Mouse (Mus musculus) mouse trophoblast stem cell (cell line): ENCODE results near the gene Gm20388.

Experiments used
- in situ Hi-C, 2 experiments: fragments of 300-500 bp; cut with MseI, MboI; formaldehyde crosslinking; loops; 2 replicates in 1 of 2; 3 replicates in 1 of 2; pipeline ENCODE4 v1.15.1; 2025

Gene Gm20388

DNA sequence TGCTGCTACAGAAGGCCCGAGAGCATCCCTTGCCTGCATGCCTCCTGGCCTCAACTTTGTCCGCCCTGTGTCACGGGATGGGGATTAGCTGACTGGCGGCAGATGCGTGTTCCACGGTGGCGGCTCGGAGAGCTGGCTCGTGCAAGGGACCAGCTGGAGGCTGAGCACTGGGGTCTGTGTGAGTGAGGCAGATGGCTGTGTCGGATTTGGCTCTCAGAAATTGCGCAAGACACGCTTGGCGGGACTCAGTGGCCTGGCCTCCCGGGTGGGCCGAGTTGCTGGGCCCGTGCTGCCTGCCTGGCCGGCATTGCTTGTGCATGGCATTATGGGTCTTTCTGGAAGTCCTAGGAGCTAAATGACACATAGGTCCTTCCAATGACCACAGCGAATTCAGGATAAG is 398.7 kb downstream of the Gm20388 start:
- in situ Hi-C loops = no loop called here

- in situ Hi-C loops = no loop called here
Measured at GRCm38 (mm10) chr8:120310063-120310462, 399.4 kb downstream of the Gm20388 start.

DNA sequence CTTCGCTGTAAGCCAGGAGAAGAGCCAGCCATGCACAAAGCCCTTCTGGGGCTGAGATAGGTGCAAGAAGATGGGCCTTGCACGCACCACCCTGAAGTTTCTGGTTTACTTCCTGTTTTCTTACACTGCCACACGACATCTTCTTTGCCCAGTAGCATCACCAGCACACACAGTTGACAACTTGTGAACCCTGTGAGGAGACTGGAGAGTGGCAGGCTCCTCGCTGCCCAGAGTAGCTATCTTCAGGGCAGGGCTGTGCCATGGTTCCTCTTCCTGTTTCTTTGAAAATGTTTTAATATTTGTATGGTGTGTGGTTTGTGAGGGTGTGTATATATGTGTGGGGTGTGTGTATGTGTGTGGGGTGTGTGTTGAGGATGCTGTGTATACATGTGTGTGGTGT is 401.8 kb downstream of the Gm20388 start:
- in situ Hi-C loops = no loop called here

GRCm38 (mm10) chr8:120313674-120314073 is 403.0 kb downstream of the Gm20388 start:
- in situ Hi-C loops = no loop called here

GRCm38 (mm10) chr8:120314932-120315331 is 404.3 kb downstream of the Gm20388 start:
- in situ Hi-C loops = no loop called here

DNA sequence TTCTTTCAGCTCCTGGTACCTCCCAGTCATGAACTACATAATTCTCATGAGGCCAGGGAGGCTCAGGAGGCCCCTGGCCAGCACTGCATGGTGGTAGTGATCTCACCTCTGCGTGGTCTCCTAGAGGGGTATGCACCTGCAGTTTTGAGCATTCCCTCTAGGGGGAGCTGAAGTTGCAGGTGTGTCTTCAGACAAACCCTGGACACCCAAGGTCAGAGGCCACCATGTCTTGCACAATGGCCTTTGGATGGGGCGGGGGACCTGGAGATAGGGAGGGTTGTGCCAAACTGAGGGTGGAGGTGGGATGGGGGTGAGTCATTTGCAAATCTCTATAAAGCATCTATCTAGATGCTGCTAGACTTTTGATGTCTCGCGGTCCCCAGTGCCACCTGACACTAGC is 405.0 kb downstream of the Gm20388 start:
- in situ Hi-C loops = no loop called here

GRCm38 (mm10) chr8:120316707-120317106 is 406.1 kb downstream of the Gm20388 start:
- in situ Hi-C loops = no loop called here

DNA sequence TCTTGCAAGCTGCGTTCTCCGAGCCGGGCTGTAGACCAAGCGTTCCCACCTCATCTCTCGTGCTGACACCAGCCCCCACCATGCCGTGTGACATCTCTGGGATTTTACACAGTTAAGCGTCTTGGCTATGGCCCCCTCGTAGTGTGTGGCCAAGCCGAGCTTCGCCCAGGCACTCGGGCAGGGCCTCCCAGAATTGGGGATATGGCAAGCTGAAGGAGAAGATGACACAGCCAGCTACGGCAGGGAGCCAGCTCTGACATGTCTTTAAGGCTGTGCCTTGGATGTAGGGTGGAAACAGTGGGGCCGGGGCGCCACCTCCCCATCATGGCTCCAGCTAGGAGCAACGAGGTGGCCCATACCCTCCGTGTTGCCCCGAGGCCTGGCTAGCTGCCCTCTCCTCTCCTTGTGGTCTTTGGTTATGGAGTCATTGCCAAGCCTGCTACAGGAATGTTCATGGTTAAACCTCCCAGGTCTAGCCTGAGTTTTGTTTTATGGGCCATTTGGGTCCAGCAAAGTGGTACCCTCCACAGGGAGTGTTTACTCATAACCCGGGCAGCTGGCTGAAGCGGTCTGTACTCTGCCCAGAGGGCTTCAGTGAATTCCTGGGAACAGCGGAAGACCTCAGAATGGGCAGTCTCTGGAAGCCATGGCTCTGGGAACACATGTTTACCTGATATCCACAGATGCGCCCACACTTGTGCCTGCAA is 406.6 kb downstream of the Gm20388 start:
- in situ Hi-C loops = no loop called here

DNA sequence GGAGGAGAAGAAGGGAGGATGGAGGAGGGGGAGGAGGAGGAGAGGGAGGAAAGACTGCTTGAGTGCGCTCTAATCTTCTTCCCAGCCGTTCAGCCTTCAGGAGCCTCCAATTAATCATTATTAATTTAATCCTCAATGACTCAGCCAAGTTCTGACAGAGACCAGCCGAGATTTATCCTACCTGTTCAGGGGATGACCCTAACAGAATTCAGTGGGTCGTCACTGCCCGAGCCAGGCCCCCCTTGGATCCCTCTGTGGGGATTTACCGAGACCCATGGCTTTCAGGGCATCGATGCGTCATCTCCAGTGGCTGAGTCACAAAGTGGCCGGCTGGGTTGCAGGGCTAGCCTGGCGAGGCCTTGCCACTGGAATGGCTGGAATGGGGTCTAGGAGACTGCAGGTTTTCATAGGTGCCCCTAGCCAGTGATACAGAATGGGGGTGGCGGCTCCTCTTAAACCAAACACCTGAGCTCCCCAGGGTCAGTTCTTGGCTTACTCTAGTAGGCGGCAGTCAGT is 407.9 kb downstream of the Gm20388 start:
- in situ Hi-C loops = no loop called here

GRCm38 (mm10) chr8:120319449-120319848 is 408.8 kb downstream of the Gm20388 start:
- in situ Hi-C loops = no loop called here

GRCm38 (mm10) chr8:120320146-120320545 is 409.5 kb downstream of the Gm20388 start:
- in situ Hi-C loops = no loop called here

DNA sequence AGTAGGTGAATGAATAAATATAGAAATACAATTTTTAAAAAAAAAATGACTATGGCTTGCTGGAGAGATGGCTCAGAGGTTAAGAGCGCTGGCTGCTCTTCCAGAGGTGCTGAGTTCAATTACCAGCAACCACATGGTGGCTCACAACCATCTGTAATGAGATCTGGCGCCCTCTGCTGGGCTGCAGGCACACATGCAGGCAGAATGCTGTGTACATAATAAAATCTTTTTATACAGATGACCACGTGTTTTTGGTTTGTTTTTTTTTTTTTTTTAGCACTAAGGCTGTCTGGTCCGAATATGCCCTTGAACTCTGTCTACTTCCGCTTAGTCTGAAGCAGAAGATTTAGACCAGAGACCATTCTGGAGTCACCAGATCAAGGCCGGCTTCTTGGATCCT is 411.1 kb downstream of the Gm20388 start:
- in situ Hi-C loops = no loop called here

GRCm38 (mm10) chr8:120322956-120323448 is 412.4 kb downstream of the Gm20388 start:
- in situ Hi-C loops = no loop called here

GRCm38 (mm10) chr8:120324555-120324954 is 413.9 kb downstream of the Gm20388 start:
- in situ Hi-C loops = no loop called here

DNA sequence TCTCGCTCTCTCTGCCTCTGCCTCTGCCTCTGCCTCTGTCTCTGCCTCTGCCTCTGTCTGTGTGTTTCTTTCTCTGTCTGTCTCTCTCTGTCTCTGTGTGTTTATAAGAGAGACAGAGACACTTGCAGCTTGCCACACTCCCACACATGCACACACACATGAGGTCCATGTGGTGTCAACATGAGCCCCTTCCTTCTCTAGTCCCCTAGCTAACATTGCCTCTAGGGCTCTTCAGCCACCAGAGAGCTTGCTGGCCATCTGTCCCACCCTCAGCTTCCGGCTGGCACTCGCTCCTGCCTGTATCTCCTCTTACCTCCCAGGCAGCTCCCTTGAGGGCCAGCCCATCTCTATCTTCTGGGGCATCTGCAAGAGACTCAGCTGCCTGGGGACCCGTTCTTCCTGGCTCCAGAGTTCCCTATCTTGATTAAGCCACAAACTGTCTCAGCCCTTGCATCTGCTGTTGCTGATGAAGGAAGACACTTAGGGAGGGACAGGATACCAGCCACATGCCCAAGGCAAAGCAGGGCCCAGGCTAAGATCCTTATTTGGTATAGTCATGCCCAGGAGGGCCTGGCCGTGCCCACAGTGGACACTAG is 414.6 kb downstream of the Gm20388 start:
- in situ Hi-C loops = loop anchor here (5.0 kb wide), 2 partner anchors 37 to 47 kb away; no protein-coding TSS in a partner anchor

- in situ Hi-C loops = loop anchor here (5.0 kb wide), 2 partner anchors 35 to 45 kb away; no protein-coding TSS in a partner anchor
Measured at GRCm38 (mm10) chr8:120327131-120327554, 416.5 kb downstream of the Gm20388 start.

- in situ Hi-C loops = loop anchor here (5.0 kb wide), 2 partner anchors 34 to 44 kb away; no protein-coding TSS in a partner anchor
Measured at GRCm38 (mm10) chr8:120328361-120329022, 417.9 kb downstream of the Gm20388 start.

DNA sequence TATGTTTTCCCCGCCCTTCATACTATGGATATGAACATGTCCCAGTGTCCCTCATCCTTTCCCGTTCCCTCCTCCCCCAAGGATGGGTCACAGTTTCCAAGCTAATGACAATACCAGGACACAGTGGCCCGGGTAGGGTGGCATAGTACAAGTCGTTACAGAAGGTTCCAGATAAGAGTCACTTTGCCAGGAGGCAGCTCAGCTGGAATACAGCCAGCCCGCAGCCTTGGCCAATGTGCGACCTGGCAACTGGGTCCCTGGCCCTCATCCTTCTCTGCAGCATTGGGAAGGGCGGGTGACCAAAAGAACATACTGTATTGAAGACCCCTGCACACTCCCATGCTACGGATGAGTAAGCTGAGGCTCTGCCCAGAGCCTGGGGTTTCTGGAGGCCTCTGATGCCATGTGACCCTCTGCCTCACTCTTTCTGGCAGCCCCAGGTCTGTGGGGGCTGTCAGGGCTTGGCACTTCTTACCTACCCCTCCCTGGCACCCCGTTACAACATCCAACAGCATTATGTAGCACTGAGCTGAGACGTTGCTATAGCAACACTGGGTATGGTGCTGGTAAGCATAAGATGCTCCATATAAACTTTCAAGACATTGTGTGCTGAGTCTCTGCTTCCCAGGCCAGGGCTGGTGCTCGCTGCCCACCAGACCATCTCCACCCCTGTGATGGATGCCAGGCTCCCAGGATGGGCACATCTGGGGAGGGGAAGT is 418.5 kb downstream of the Gm20388 start:
- in situ Hi-C loops = loop anchor here (5.0 kb wide), 2 partner anchors 33 to 43 kb away; no protein-coding TSS in a partner anchor

DNA sequence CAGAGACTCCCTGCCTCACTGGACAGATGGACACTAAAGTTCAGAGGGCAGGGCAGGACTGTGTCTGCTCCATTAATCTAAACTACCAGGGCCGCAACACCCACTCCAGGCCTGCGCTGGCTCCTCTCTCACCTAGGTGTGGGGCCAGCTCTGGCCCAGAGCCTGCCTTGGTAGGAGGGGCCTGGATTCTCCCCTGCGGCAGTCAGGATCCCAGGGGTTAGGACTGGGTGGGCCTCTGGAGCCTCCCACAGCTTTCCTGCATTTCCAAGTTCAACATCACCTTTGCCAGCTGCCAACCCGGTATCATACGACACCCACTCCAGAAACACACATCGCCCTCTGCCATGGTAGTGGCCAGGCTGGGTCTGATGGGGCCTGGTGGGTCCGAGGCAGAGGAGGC is 420.4 kb downstream of the Gm20388 start:
- in situ Hi-C loops = no loop called here

GRCm38 (mm10) chr8:120332379-120333229 is 422.0 kb downstream of the Gm20388 start:
- in situ Hi-C loops = no loop called here

DNA sequence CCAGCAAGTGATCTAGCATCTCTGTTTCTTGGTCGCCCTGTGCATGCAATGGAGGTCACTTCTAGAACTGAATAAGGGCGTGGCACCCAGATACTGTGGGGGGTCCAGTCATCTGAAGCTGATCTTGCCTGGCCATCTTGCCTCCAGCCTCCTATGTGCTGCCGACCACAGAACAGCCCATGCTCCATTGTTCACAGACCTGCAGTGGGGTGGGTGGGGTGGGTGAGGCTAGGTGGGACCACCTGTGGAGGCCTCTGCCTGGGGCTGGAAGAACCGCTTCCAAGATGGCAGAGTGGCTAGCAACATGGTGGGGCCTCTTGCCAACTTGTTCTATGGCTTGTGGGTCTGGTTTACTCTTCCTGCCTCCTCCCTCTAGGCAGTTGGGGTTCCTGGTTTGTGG is 423.0 kb downstream of the Gm20388 start:
- in situ Hi-C loops = no loop called here
